Mouse (Mus musculus): ENCODE measurements around the gene Efnb3.

GRCm38 (mm10) chr11:69519976-69520375, 40.0 kb downstream of the Efnb3 start:
- no peak for TF ChIP-seq CTCF (IDR thresholded peaks at IDR 0.05; ENCODE audit: extremely low read depth, insufficient read depth, insufficient read length, insufficient replicate concordance)
- no peak for TF ChIP-seq POLR2A (IDR thresholded peaks at IDR 0.05; ENCODE audit: low read depth, low read length)
